Mouse (Mus musculus) erythroblast, embryonic 14.5 days (primary cell): ENCODE measurements around the gene Dgkz. TPM values are rescaled to one million over a fixed set of nuclear protein-coding genes. Genes with fewer than 3 reads are reported as not detected.
A peak's percentile ranks its signal among the peaks of the same experiment; 100 is the strongest.

ENCODE experiments used
- H3K27me3 ChIP-seq: 2 replicates; pipeline ENCODE4 v1.6.1; 2012; ENCODE audit warnings: inconsistent platforms; ENCODE audit not compliant: control insufficient read depth
- H3K36me3 ChIP-seq: 2 replicates; pipeline ENCODE4 v1.6.1; 2012; ENCODE audit warnings: mild to moderate bottlenecking, inconsistent platforms; ENCODE audit not compliant: control insufficient read depth
- H3K4me1 ChIP-seq: 2 replicates; pipeline ENCODE4 v1.6.1; 2012; ENCODE audit warnings: inconsistent platforms; ENCODE audit not compliant: control insufficient read depth
- H3K4me3 ChIP-seq: replicated peaks from 2 replicates; pipeline ENCODE3; 2012; ENCODE audit warnings: moderate library complexity, mild to moderate bottlenecking, inconsistent platforms
- H3K9me3 ChIP-seq: 2 replicates; pipeline ENCODE4 v1.6.1; 2012; ENCODE audit warnings: low read length, inconsistent platforms, mixed read lengths; ENCODE audit not compliant: control insufficient read depth
- GATA1 ChIP-seq: IDR thresholded peaks from 2 replicates; pipeline ENCODE4 v1.6.1; 2012; ENCODE audit warnings: low read length, inconsistent platforms, mixed read lengths
- TAL1 ChIP-seq: IDR thresholded peaks from 3 replicates; pipeline ENCODE4 v1.6.1; 2012; ENCODE audit warnings: low read length, inconsistent platforms, mixed read lengths
- polyA plus RNA-seq: library from polyadenylated mRNA; stranded (reverse); fragments of >175 nt; gene quantifications from 2 replicates; pipeline ENCODE4 v1.2.3, GENCODE M21; 2012

Gene Dgkz
- polyA plus RNA-seq, 1 experiment = 6.0 TPM

DNA sequence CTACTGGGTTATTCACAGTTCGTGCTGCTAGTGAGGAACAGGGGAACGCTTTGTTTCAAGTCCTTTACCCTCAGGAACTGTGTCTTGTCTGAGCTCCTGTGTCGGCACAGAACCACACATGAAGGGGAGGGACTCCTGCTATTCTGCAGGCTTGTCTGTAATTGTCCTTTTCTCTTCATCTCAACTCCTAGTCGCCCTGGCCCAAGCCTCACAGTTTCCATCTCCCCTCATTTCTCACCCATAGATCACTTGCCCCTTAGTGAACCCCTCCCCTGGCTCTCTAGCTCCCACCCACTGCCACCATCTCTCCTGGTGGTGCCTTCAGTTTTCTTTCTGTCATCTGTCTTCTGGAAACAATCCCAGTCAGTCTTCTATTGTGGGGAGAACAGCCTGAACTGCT lies 4.6 kb upstream of the Dgkz start:
- H3K9me3 ChIP-seq = peaks cover 4% of the 10 kb centered on the region; the same call in 1 of the 2 replicates
- peaks cover 5% of the 10 kb centered on the region for H3K4me1 ChIP-seq
- TF ChIP-seq GATA1 = no peak
- TF ChIP-seq TAL1 = no peak
- no peaks in the 10 kb centered on the region for H3K36me3 ChIP-seq
- H3K27me3 ChIP-seq = peaks cover 48% of the 10 kb centered on the region
- H3K4me3 ChIP-seq = no peak overlapping the region

- Histone ChIP-seq H3K4me1 (peaks cover 3% of the 10 kb centered on the region), H3K27me3 (peaks cover 65% of the 10 kb centered on the region), H3K9me3 (peaks cover 7% of the 10 kb centered on the region; the same call in 1 of the 2 replicates), H3K36me3 (no peaks in the 10 kb centered on the region), H3K4me3 (no peak overlapping the region)
- TF ChIP-seq GATA1 = no peak
- no peak for TF ChIP-seq TAL1
These were observed 2.9 kb upstream of the Dgkz start for GRCm38 (mm10) chr2:91978547-91978946.

- Histone ChIP-seq H3K36me3 (no peaks in the 10 kb centered on the region), H3K4me1 (peaks cover 3% of the 10 kb centered on the region), H3K9me3 (peaks cover 7% of the 10 kb centered on the region; the same call in 1 of the 2 replicates), H3K4me3 (no peak overlapping the region), H3K27me3 (peaks cover 71% of the 10 kb centered on the region)
- TF ChIP-seq GATA1 = no peak
- TF ChIP-seq TAL1 = no peak
These were observed 2.3 kb upstream of the Dgkz start for GRCm38 (mm10) chr2:91977960-91978359.

- H3K36me3 ChIP-seq = no peaks in the 10 kb centered on the region
- H3K4me3 ChIP-seq = no peak overlapping the region
- H3K9me3 ChIP-seq = peaks cover 7% of the 10 kb centered on the region; the same call in 1 of the 2 replicates
- peaks cover 99% of the 10 kb centered on the region for H3K27me3 ChIP-seq
- TF ChIP-seq TAL1 (no peak), GATA1 (no peak)
- peaks cover 3% of the 10 kb centered on the region for H3K4me1 ChIP-seq
These were observed 2.1 kb downstream of the Dgkz start for GRCm38 (mm10) chr2:91973416-91974135.

GRCm38 (mm10) chr2:91972121-91972566 lies 3.5 kb downstream of the Dgkz start:
- peaks cover 7% of the 10 kb centered on the region; the same call in 1 of the 2 replicates for H3K9me3 ChIP-seq
- TF ChIP-seq TAL1 = no peak
- no peak overlapping the region for H3K4me3 ChIP-seq
- H3K36me3 ChIP-seq = no peaks in the 10 kb centered on the region
- peaks cover 95% of the 10 kb centered on the region for H3K27me3 ChIP-seq
- peaks cover 3% of the 10 kb centered on the region for H3K4me1 ChIP-seq

- Histone ChIP-seq H3K9me3 (peaks cover 7% of the 10 kb centered on the region; the same call in 1 of the 2 replicates), H3K27me3 (peaks cover 95% of the 10 kb centered on the region), H3K4me1 (peaks cover 3% of the 10 kb centered on the region), H3K4me3 (no peak overlapping the region), H3K36me3 (no peaks in the 10 kb centered on the region)
- TF ChIP-seq TAL1 (no peak), GATA1 (no peak)
These were observed 4.2 kb downstream of the Dgkz start for GRCm38 (mm10) chr2:91971231-91972097.

DNA sequence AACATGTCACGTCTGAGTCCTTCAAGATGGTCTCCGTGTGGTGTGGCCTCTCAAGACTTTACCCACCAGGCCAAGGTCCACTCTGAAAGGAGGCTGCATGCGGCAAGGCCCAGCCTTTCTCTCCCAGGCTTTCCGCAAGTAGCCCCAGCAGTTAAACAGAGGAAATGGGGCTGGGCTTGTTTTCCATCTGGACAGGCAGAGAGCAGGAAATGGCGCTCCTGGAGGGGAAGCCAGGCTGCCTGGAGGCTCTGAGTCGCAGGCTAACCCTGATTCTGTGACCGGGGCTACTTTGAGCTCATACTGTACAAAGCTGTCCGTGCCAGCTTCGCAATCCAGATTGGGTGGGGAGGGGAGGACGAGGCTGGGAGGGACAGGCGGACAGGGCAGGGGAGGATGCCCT lies 7.7 kb downstream of the Dgkz start:
- no peaks in the 10 kb centered on the region for H3K36me3 ChIP-seq
- TF ChIP-seq GATA1 (no peak), TAL1 (no peak)
- no peaks in the 10 kb centered on the region for H3K9me3 ChIP-seq
- H3K4me1 ChIP-seq = peaks cover 13% of the 10 kb centered on the region
- H3K4me3 ChIP-seq = no peak overlapping the region
- peaks cover 89% of the 10 kb centered on the region for H3K27me3 ChIP-seq

GRCm38 (mm10) chr2:91966367-91966766 lies 9.3 kb downstream of the Dgkz start:
- H3K27me3 ChIP-seq = peaks cover 73% of the 10 kb centered on the region
- no peaks in the 10 kb centered on the region for H3K9me3 ChIP-seq
- peaks cover 29% of the 10 kb centered on the region for H3K4me1 ChIP-seq
- no peak overlapping the region for H3K4me3 ChIP-seq
- TF ChIP-seq GATA1 (no peak), TAL1 (no peak)
- no peaks in the 10 kb centered on the region for H3K36me3 ChIP-seq

- Histone ChIP-seq H3K27me3 (peaks cover 64% of the 10 kb centered on the region), H3K4me1 (peaks cover 36% of the 10 kb centered on the region), H3K4me3 (peak overlapping the region; percentile 33), H3K36me3 (peaks cover 3% of the 10 kb centered on the region), H3K9me3 (no peaks in the 10 kb centered on the region)
- TF ChIP-seq TAL1 (no peak), GATA1 (no peak)
These were observed 10.2 kb downstream of the Dgkz start for GRCm38 (mm10) chr2:91965417-91965816.
